Mouse (Mus musculus) spleen, adult 18-20 months (tissue): ENCODE measurements around the gene Apba2.

ENCODE experiments used
- DNase-seq, 2 experiments: peaks; one replicate each; pipeline ENCODE4 v3.0.0; 2022; ENCODE audit warnings: mixed read lengths in 2 of 2

Apba2 gene

GRCm38 (mm10) chr7:64665120-64665519, 163.6 kb downstream of the Apba2 start:
- no peak for DNase-seq

GRCm38 (mm10) chr7:64665716-64666298, 164.3 kb downstream of the Apba2 start:
- no peak for DNase-seq

GRCm38 (mm10) chr7:64667959-64668358, 166.5 kb downstream of the Apba2 start:
- no peak for DNase-seq

GRCm38 (mm10) chr7:64679771-64680479, 178.4 kb downstream of the Apba2 start:
- no peak for DNase-seq

- no peak for DNase-seq
Observed at GRCm38 (mm10) chr7:64684893-64685292, 183.4 kb downstream of the Apba2 start.

- no peak for DNase-seq
Observed at GRCm38 (mm10) chr7:64688115-64688817, 186.8 kb downstream of the Apba2 start.

- no peak for DNase-seq
Observed at GRCm38 (mm10) chr7:64691831-64692230, 190.3 kb downstream of the Apba2 start.

GRCm38 (mm10) chr7:64694937-64695336, 193.4 kb downstream of the Apba2 start:
- no peak for DNase-seq

- DNase-seq, result no peak
Observed at GRCm38 (mm10) chr7:64696521-64697281, 195.2 kb downstream of the Apba2 start.

GRCm38 (mm10) chr7:64697791-64698337, 196.4 kb downstream of the Apba2 start:
- no peak for DNase-seq

GRCm38 (mm10) chr7:64704060-64704595, 202.6 kb downstream of the Apba2 start:
- no peak for DNase-seq

GRCm38 (mm10) chr7:64708176-64708575, 206.7 kb downstream of the Apba2 start:
- no peak for DNase-seq

GRCm38 (mm10) chr7:64709520-64710262, 208.2 kb downstream of the Apba2 start:
- DNase-seq, result no peak

GRCm38 (mm10) chr7:64716286-64716685, 214.8 kb downstream of the Apba2 start:
- DNase-seq, result no peak

- no peak for DNase-seq
Observed at GRCm38 (mm10) chr7:64723313-64723712, 221.8 kb downstream of the Apba2 start.

GRCm38 (mm10) chr7:64724409-64724808, 222.9 kb downstream of the Apba2 start:
- DNase-seq, result no peak

GRCm38 (mm10) chr7:64725967-64726695, 224.6 kb downstream of the Apba2 start:
- no peak for DNase-seq

GRCm38 (mm10) chr7:64728181-64728591, 226.7 kb downstream of the Apba2 start:
- DNase-seq, result no peak

- DNase-seq, result no peak
Observed at GRCm38 (mm10) chr7:64728816-64729215, 227.3 kb downstream of the Apba2 start.

GRCm38 (mm10) chr7:64729785-64730184, 228.3 kb downstream of the Apba2 start:
- DNase-seq, result no peak

GRCm38 (mm10) chr7:64739131-64739530, 237.6 kb downstream of the Apba2 start:
- no peak for DNase-seq
